Mouse (Mus musculus): Measurements from ENCODE around the gene Rhobtb1.

DNA sequence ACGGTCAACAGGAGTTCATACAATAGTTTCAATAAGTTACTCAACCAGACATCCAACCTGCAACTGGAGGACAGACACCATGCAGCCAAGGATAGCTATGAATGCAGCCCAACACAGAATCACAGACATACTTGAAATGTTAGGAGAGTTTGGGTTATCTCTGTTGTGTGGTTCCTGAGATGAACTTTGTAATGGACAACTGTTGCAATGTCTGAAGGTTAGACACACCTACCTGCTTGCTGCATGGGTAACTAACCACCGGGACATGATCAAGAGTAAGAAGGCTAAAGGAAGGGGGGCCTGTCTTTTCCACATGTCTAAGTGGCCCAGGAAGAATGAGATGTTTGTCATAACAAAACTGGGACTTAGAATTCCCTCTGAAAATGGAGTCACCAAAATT, 24.7 kb upstream of the Rhobtb1 start:
- TF ChIP-seq CTCF (conservative IDR thresholded peaks at IDR 0.05; ENCODE audit: low read length) (no peak), NANOG (IDR thresholded peaks at IDR 0.05; ENCODE audit: borderline replicate concordance, low read length) (no peak), POU5F1 (IDR thresholded peaks at IDR 0.05; ENCODE audit: borderline replicate concordance, low read length) (no peak)
